Mouse (Mus musculus) kidney, embryonic 16.5 days (tissue): ENCODE results near the gene Phactr2. TPM values are rescaled to one million over a fixed set of nuclear protein-coding genes. Genes with fewer than 3 reads are reported as not detected.
"Not testable (repeated sequence)": the region's sequence is repeated elsewhere in the genome, so short reads cannot be mapped to it uniquely, and the experiment has no call there.

Experiments used
- ATAC-seq: fragments of 200-750 bp; cut with Nextera tagmentation; 2 replicates; pipeline ENCODE4 v1.8.0; 2017; ENCODE audit warnings: moderate TSS enrichment; ENCODE audit not compliant: low FRiP score, low TSS enrichment
- H3K27ac ChIP-seq: fragments of 300-500 bp; sonication (generic); 2 replicates; pipeline ENCODE4 v1.5.1; 2014; ENCODE audit warnings: low read length
- H3K27me3 ChIP-seq: fragments of 300-500 bp; sonication (generic); 2 replicates; pipeline ENCODE4 v1.6.1; 2014; ENCODE audit warnings: low read length, control low read depth, mixed read lengths; ENCODE audit not compliant: insufficient read depth
- H3K36me3 ChIP-seq: fragments of 300-500 bp; sonication (generic); 2 replicates; pipeline ENCODE4 v1.6.1; 2014; ENCODE audit warnings: low read length, control low read depth, mixed read lengths; ENCODE audit not compliant: insufficient read depth
- H3K4me1 ChIP-seq: fragments of 300-500 bp; sonication (generic); 2 replicates; pipeline ENCODE4 v1.6.1; 2014; ENCODE audit warnings: low read length, control low read depth, mixed read lengths; ENCODE audit not compliant: insufficient read depth
- H3K4me2 ChIP-seq: fragments of 300-500 bp; sonication (generic); replicated peaks from 2 replicates; pipeline ENCODE4 v1.6.1; 2014; ENCODE audit warnings: low read depth, low read length
- H3K4me3 ChIP-seq: fragments of 300-500 bp; sonication (generic); 2 replicates; pipeline ENCODE4 v1.5.1; 2014; ENCODE audit warnings: mild to moderate bottlenecking, low read length
- H3K9ac ChIP-seq: fragments of 300-500 bp; sonication (generic); replicated peaks from 2 replicates; pipeline ENCODE4 v1.6.1; 2014; ENCODE audit warnings: low read length
- H3K9me3 ChIP-seq: fragments of 300-500 bp; sonication (generic); 2 replicates; pipeline ENCODE4 v1.6.1; 2016; ENCODE audit warnings: low read length, control low read depth
- WGBS: fragments of 180-500 bp; shearing (Covaris S2); extraction: QIAGEN DNeasy Blood & Tissue Kit; methylation state at CpG from one replicate; pipeline ENCODE4 v1.1.7; 2014; 5-methylcytosine and 5-hydroxymethylcytosine counted together
- polyA plus RNA-seq: library from polyadenylated mRNA; unstranded; fragments of >200 nt; fragmentation: Nextera tagmentation; extraction: Ambion mirVana; gene quantifications from 2 replicates; pipeline ENCODE4 v1.2.1, GENCODE M21; 2015

The Phactr2 gene
- polyA plus RNA-seq, 1 experiment from 2014 or later, result 26.9 TPM

DNA sequence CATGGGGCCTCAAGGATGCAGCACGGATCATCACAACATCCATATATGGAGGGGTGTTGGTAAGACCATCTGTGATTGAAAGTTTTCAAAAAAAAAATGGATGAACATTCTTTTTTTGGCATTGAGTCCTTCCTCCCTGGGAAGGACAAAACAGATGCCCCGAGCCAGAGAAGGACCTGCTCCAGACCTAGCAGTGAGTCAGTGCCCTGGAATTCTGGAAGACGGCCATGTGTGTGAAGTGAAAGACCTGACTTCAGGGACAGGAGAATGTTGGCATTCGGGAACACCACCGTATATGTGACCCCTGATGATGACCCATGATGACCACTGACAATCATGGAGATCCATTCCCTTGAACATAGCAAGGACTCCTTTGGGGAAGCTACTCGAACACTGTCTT lies 15.5 kb upstream of the Phactr2 start:
- 80% methylated on average over 6 of the region's 6 CpGs for WGBS
- Histone ChIP-seq H3K27me3 (no peaks in the 10 kb centered on the region), H3K4me1 (no peaks in the 10 kb centered on the region), H3K9ac (no peak overlapping the region), H3K4me2 (no peak overlapping the region), H3K36me3 (no peaks in the 10 kb centered on the region), H3K27ac (no peak overlapping the region), H3K9me3 (no peaks in the 10 kb centered on the region), H3K4me3 (no peak overlapping the region)
- no peak for ATAC-seq

DNA sequence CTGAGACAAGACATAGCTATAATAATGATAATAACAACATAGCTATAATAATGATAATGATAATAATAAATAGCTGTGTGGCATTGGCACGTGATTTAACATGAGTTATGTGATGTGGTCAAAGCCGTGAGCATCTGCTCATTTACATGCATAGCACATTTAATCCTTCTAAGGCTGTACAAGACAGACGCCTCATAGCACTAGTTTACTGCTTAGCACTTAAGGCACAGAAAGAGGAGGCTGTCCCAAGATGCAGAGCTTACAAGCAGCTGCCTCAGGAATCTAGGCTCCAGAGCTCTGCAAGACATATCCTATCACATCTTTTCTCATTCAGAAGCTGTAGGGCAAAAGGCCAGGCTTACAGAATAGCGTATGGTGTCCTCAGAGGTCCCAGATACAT lies 11.7 kb upstream of the Phactr2 start:
- Histone ChIP-seq H3K9me3 (no peaks in the 10 kb centered on the region), H3K27me3 (no peaks in the 10 kb centered on the region), H3K4me3 (no peak overlapping the region), H3K36me3 (no peaks in the 10 kb centered on the region), H3K4me1 (no peaks in the 10 kb centered on the region), H3K4me2 (no peak overlapping the region), H3K27ac (no peak overlapping the region), H3K9ac (no peak overlapping the region)
- ATAC-seq, result no peak
- WGBS, result 68% methylated on average over 4 of the region's 4 CpGs

DNA sequence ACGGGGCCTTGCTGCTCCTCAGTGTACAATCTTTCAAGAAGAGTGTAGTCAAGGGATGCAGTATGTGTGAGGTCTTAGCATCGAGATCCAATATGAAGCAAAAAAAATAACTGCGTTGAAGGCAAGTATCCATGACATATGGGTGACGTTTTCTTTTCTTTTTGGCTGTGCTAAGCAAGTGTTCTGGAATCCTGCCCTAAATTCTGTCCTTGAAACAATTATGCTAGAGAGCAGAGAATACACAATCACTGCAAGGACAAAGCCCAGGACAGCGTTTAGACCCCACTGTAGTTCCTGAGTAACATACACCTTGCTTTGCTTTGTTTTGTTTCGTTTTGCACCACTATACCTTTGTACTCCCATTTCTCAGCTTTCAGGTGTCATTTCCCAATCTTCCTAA lies 5.1 kb upstream of the Phactr2 start:
- ATAC-seq, result no peak
- H3K4me1 ChIP-seq, result no peaks in the 10 kb centered on the region
- 76% methylated on average over 6 of the region's 6 CpGs for WGBS

DNA sequence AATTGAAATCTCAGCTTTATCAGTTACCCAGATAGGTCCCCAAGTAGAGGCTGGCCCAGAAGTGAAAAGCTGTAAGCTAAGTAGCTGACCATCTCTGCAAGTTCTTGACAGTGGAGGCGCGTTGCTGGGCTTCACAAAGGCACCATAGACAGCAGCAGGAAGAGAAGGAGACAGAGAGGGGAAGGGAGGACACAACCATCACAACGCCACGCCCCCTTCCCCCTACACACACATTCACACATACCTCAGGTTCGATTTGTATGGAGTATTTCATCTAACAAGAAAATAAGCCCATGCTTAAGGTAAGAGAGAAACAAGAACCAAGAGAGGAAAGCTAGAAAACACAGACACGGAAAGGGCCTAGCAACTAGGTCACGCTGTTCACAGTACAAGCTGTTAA lies 909 bp upstream of the Phactr2 start:
- ATAC-seq, result no peak
- H3K9ac ChIP-seq, result no peak overlapping the region
- H3K36me3 ChIP-seq, result no peaks in the 10 kb centered on the region
- peaks cover 9% of the 10 kb centered on the region for H3K27me3 ChIP-seq
- no peak overlapping the region for H3K4me3 ChIP-seq
- H3K4me1 ChIP-seq, result no peaks in the 10 kb centered on the region
- no peaks in the 10 kb centered on the region for H3K9me3 ChIP-seq
- peak overlapping the region; percentile 94 for H3K4me2 ChIP-seq
- whole genome bisulfite sequencing, result 39% methylated on average over 7 of the region's 7 CpGs
- H3K27ac ChIP-seq, result no peak overlapping the region

More for the DNA sequence above, 5.1 kb upstream of the Phactr2 start:
- H3K9ac ChIP-seq, result no peak overlapping the region
- no peaks in the 10 kb centered on the region for H3K36me3 ChIP-seq
- no peak overlapping the region for H3K27ac ChIP-seq
- no peak overlapping the region for H3K4me3 ChIP-seq
- H3K27me3 ChIP-seq, result peaks cover 6% of the 10 kb centered on the region; the same call in 1 of the 2 replicates
- H3K9me3 ChIP-seq, result no peaks in the 10 kb centered on the region
- H3K4me2 ChIP-seq, result no peak overlapping the region

DNA sequence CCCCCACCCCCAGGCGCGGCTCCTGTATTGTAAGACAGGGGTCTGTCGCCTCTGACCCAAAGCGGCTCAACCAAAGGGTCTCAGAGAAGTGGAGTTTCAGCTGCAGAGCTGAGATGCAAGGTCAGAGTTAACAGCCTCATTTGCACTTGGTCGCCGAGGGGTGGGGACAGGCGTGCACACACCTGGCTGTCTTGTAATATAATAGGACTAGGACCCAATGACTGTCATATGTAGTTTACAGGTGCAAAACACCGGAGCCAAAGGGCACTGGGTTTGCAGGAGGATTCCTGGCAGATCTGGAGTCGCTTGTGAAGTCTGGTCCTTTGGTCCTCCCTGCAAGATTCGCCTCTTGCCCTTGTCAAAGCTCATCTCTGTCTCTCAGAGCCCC lies 350 bp upstream of the Phactr2 start:
- peak overlapping the region; percentile 75 for H3K9ac ChIP-seq
- H3K36me3 ChIP-seq, result no peaks in the 10 kb centered on the region
- H3K4me1 ChIP-seq, result no peaks in the 10 kb centered on the region
- no peaks in the 10 kb centered on the region for H3K9me3 ChIP-seq
- 0 out of 2 replicates have a peak overlapping the region, but pooled peaks have one; percentile 25 for H3K27ac ChIP-seq
- ATAC-seq, result no peak
- H3K4me3 ChIP-seq, result peak overlapping the region; percentile 67
- H3K4me2 ChIP-seq, result peak overlapping the region; percentile 94
- WGBS, result 4% methylated on average over 10 of the region's 10 CpGs
- peaks cover 9% of the 10 kb centered on the region for H3K27me3 ChIP-seq

DNA sequence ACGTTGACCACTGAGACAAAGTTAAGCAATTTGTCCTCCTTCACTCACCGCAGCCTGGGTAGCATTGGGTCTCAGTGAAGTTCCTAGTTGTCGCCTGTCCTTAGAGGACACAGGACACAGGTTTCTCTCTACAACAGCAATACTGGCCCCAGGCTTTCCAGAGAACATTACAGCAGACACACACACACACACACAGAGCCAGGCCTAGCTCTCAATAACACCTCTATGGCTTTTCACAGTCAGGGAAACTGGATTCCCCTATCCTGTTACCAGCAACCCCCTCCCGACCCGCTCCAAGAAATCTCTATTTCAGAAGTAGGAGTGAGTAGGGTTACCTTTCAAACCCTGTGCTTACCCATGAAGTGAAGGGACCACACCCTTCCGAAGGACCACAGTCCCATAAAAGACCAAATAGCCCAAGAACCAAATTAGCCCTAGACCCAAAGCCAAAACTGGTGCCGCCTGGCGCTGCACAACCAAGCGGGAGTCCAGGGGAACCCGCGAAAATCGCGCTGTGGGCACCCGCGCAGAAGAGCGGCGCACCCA lies 852 bp downstream of the Phactr2 start:
- Histone ChIP-seq H3K4me2 (peak overlapping the region; percentile 94), H3K27me3 (peaks cover 9% of the 10 kb centered on the region), H3K9ac (peak overlapping the region; percentile 75), H3K9me3 (no peaks in the 10 kb centered on the region), H3K36me3 (no peaks in the 10 kb centered on the region), H3K4me3 (peak overlapping the region; percentile 67), H3K27ac (peak overlapping the region; percentile 76), H3K4me1 (0 out of 2 replicates have a peak, but pooled peaks cover 5% of the 10 kb centered on the region)
- 12% methylated on average over 16 of the region's 17 CpGs for WGBS
- ATAC-seq, result peak; percentile 7; the same call in 1 of the 2 replicates

DNA sequence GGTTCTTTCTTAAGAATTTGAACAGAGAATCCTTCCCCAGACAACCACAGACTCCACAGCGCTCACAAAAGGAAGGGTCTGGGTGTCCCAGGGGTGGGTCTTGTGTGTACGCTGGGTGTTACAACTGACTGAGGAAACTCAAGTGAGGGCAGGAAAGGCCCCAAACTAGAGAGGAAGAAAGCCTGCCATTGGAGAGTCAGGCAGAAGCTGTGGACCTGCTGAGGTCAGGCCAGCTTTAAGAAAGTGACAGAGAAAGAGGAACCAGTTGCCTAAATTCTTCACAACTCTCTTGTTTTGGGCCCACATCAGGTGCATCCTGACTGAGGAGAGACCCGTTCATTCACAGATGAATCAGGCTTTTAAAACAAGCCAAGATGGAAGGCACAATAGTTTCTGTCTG lies 4.0 kb downstream of the Phactr2 start:
- no peak overlapping the region for H3K9ac ChIP-seq

DNA sequence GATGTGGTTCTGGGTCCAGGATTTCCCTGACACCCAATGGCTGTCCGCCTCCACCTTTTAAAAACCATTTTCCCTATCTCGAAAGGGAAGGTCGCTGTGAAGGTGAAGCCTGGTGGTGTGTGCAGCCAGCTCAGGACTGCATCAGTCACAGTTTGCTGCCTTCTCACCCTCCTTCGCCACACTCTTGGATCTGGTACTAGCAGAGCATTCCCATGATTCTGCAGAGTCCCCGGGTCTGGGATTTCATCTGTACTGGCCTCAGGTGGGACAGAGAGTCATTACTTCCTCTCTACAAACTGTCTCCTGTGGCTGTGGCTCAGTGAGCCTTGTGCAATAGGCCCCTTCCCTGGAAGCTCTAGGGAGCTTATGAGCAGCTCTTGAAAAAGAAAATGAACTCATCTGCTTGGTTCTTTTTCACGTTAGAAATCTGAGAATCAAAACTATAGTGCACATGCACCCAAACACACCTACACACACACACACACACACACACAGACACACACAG lies 6.1 kb downstream of the Phactr2 start:
- not testable (repeated sequence) for H3K27me3 ChIP-seq, H3K36me3 ChIP-seq, H3K27ac ChIP-seq, ATAC-seq, H3K4me1 ChIP-seq, H3K4me3 ChIP-seq, H3K9ac ChIP-seq, H3K9me3 ChIP-seq, H3K4me2 ChIP-seq
- WGBS, result 69% methylated on average over 6 of the region's 6 CpGs

More for the DNA sequence above, 4.0 kb downstream of the Phactr2 start:
- H3K4me2 ChIP-seq, result no peak overlapping the region
- 86% methylated on average over 3 of the region's 3 CpGs for WGBS
- H3K4me3 ChIP-seq, result no peak overlapping the region
- H3K36me3 ChIP-seq, result no peaks in the 10 kb centered on the region
- no peaks in the 10 kb centered on the region for H3K9me3 ChIP-seq
- H3K4me1 ChIP-seq, result 0 out of 2 replicates have a peak, but pooled peaks cover 5% of the 10 kb centered on the region
- no peak for ATAC-seq
- no peak overlapping the region for H3K27ac ChIP-seq
- H3K27me3 ChIP-seq, result peaks cover 3% of the 10 kb centered on the region

DNA sequence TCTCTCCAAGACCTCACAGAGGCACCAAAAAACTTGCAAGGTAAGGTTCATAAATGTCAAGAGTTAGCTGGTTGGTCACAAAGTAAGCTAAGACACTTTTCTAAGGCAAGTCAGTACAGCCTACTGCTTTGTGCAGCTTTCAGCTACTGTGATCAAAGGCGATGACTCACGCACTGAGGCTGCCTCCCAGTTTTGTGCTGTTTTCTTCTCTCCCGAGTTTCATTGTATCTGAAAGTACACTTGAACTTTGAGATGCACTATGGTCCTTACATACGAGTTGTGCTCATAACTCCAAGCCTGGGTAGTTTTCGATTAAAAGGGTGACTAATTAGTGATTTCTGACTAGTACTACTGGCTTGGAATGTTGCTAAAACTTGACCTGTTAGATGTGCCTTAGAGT lies 7.3 kb downstream of the Phactr2 start:
- Histone ChIP-seq H3K9me3 (no peaks in the 10 kb centered on the region), H3K4me2 (no peak overlapping the region), H3K4me3 (no peak overlapping the region), H3K36me3 (no peaks in the 10 kb centered on the region), H3K4me1 (0 out of 2 replicates have a peak, but pooled peaks cover 5% of the 10 kb centered on the region), H3K27ac (peak overlapping the region; percentile 48; the same call in 1 of the 2 replicates), H3K27me3 (no peaks in the 10 kb centered on the region), H3K9ac (no peak overlapping the region)
- 51% methylated on average over 5 of the region's 5 CpGs for WGBS
- peak; percentile 73 for ATAC-seq

DNA sequence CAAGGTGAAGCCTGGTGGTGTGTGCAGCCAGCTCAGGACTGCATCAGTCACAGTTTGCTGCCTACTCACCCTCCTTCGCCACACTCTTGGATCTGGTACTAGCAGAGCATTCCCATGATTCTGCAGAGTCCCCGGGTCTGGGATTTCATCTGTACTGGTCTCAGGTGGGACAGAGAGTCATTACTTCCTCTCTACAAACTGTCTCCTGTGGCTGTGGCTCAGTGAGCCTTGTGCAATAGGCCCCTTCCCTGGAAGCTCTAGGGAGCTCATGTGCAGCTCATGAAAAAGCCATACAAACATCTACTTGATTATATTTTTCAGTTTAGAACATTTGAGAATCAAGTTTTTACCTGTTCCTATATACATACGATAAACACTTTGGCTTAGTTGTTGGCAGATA lies 9.9 kb downstream of the Phactr2 start:
- H3K4me3 ChIP-seq, H3K27me3 ChIP-seq: not testable (repeated sequence)
- WGBS, result 91% methylated on average over 3 of the region's 3 CpGs

More for the DNA sequence above, 9.9 kb downstream of the Phactr2 start:
- H3K9me3 ChIP-seq, ATAC-seq, H3K27ac ChIP-seq, H3K4me2 ChIP-seq, H3K36me3 ChIP-seq, H3K4me1 ChIP-seq, H3K9ac ChIP-seq: not testable (repeated sequence)
